8 mouse cellular contexts compared by ENCODE assay signal in the genomic region with DNA sequence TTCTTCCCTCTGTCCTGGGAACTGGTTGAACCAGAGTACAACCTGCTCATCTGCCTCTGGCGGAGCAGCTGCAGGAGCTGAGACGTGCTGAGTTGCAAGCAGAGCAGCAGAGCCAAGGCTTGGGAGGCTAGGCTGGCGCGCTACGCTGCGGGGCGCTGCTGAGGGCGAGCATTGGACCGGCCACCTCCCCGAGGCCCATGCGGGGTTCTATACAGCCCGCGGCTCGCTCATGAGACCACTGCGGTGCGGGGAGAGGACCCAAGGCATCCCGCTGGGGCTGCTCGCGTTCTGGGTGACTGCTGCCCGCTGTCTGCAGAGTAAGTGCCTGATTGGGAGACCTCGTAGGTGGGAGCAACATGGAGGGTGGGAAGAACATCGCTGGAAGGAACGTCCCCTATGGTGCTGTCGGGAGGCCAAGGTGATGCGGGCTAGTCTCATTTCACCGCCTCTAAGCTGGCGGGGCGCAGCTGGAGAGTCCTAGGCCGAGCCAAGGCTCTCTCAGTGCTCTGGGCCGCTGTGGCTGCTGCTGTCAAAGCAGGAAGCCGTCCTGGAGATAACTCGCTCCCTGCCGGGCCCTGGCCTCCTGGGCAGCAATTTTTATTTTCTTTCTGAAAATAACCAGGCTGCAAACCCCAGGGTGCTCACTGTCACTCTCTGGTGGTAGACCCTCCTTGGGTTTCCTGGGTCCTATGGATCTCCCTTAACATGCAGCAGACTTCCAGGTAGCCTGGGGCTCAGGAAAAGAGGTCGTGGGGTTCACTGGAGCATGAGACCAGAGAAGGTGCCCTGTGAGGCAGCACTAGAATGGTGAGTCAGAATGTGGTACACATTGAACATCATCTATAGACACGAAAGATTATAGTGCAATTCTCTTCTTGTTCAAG. TPM values are rescaled to one million over a fixed set of nuclear protein-coding genes. Genes with fewer than 3 reads are reported as not detected.
DNase-seq lines count a peak whose midpoint lies in the region; ATAC-seq lines count a peak whose summit lies in the region.

A gene (plus strand): TSS at position 4 of the 884 bp plus-strand sequence.

- ATAC-seq in lung, embryonic 15.5 days (ENCODE audit: borderline replicate concordance, extremely low read depth, low FRiP score, low TSS enrichment) = peak; percentile 58
- ATAC-seq in embryonic facial prominence, embryonic 13.5 days (ENCODE audit: insufficient number of reproducible peaks, insufficient read depth, low FRiP score, low TSS enrichment, low read depth) = peak; percentile 78

- peaks cover 25% of the 10 kb centered on the region for H3K4me1 ChIP-seq in lung, embryonic 15.5 days
- H3K4me1 ChIP-seq in embryonic facial prominence, embryonic 13.5 days = peaks cover 15% of the 10 kb centered on the region
- H3K4me1 ChIP-seq in megakaryocyte, embryonic 14.5 days = peaks cover 53% of the 10 kb centered on the region

- no peaks in the 10 kb centered on the region for H3K27me3 ChIP-seq in lung, embryonic 15.5 days
- peaks cover 9% of the 10 kb centered on the region; the same call in 1 of the 2 replicates for H3K27me3 ChIP-seq in embryonic facial prominence, embryonic 13.5 days
- peaks cover 46% of the 10 kb centered on the region for H3K27me3 ChIP-seq in megakaryocyte, embryonic 14.5 days (replicated peaks)

- DNase-seq in lung, postnatal 25 days (ENCODE audit: low spot score) = no peak
- peak; percentile 12 to 15 for DNase-seq in heart, postnatal 36 days
- DNase-seq in left cerebral cortex, adult 11 months (ENCODE audit: low spot score) = peak; percentile 26
- peak; percentile 60 for DNase-seq in right cerebral cortex, postnatal 4 days
- no peak for DNase-seq in cerebellum, adult 18-20 months

- H3K4me3 ChIP-seq in lung, embryonic 15.5 days = peak within 1 kb of the TSS; percentile 43
- H3K4me3 ChIP-seq in embryonic facial prominence, embryonic 13.5 days = peak within 1 kb of the TSS; percentile 53
- peak within 1 kb of the TSS; percentile 92 for H3K4me3 ChIP-seq in megakaryocyte, embryonic 14.5 days (replicated peaks)

- H3K4me2 ChIP-seq in lung, embryonic 15.5 days = peak within 1 kb of the TSS; percentile 90
- peak within 1 kb of the TSS; percentile 82 for H3K4me2 ChIP-seq in embryonic facial prominence, embryonic 13.5 days

- H3K27ac ChIP-seq in lung, embryonic 15.5 days = peak within 1 kb of the TSS; percentile 48
- H3K27ac ChIP-seq in embryonic facial prominence, embryonic 13.5 days = no peak within 1 kb of the TSS; the same call in 1 of the 2 replicates

- 4% methylated on average over 35 of the region's 35 CpGs for WGBS in lung, embryonic 15.5 days
- 5% methylated on average over 35 of the region's 35 CpGs for WGBS in embryonic facial prominence, embryonic 13.5 days

- H3K9me3 ChIP-seq in lung, embryonic 15.5 days = no peaks in the 10 kb centered on the region
- no peaks in the 10 kb centered on the region for H3K9me3 ChIP-seq in embryonic facial prominence, embryonic 13.5 days
- no peaks in the 10 kb centered on the region; the same call in 1 of the 2 replicates for H3K9me3 ChIP-seq in megakaryocyte, embryonic 14.5 days

- peak within 1 kb of the TSS; percentile 45 for H3K9ac ChIP-seq in lung, embryonic 15.5 days
- H3K9ac ChIP-seq in embryonic facial prominence, embryonic 13.5 days = peak within 1 kb of the TSS; percentile 70

- H3K36me3 ChIP-seq in lung, embryonic 15.5 days = no peaks in the 10 kb centered on the region
- H3K36me3 ChIP-seq in embryonic facial prominence, embryonic 13.5 days = no peaks in the 10 kb centered on the region
- no peaks in the 10 kb centered on the region for H3K36me3 ChIP-seq in megakaryocyte, embryonic 14.5 days (replicated peaks; ENCODE audit: low read length)

- intact Hi-C loops in heart, postnatal 36 days (cut with DNase I) = no loop called here

RNA-seq across cellular contexts. Expression of the gene that starts here (rescaled TPM):
- polyA plus RNA-seq in lung, embryonic 15.5 days (2015; fragmentation: Nextera tagmentation; extraction: Ambion mirVana) = 0.82 and 1.3 TPM in 2 replicates
- 4.2 and 4.3 TPM in 2 replicates for polyA plus RNA-seq in embryonic facial prominence, embryonic 13.5 days (2015; fragmentation: Nextera tagmentation; extraction: Ambion mirVana)
- total RNA-seq in heart, postnatal 36 days (2021) = under 1 TPM; 0.19 to 0.38 TPM
- not detected in 2 replicates for polyA plus RNA-seq in megakaryocyte, embryonic 14.5 days (2012; ENCODE audit: insufficient read depth, low replicate concordance)

Comparison
In these comparisons a context has a peak if more than half of its experiments do, and no peak if none do; other contexts are left out.
1. Peak in DNase-seq in heart, postnatal 36 days; RNA of the gene not detected or under 1 TPM.
2. DNase-seq: peak in left cerebral cortex, adult 11 months (single experiment) and right cerebral cortex, postnatal 4 days (single experiment); none in lung, postnatal 25 days (single experiment) and cerebellum, adult 18-20 months (0 of 2).
3. Peak in every context shown above with its lines, with median percentiles within 50 percentile points of each other: H3K4me3 ChIP-seq.